Mouse (Mus musculus): ENCODE results near the gene Coq8a. TPM values are rescaled to one million over a fixed set of nuclear protein-coding genes. Genes with fewer than 3 reads are reported as not detected.

Coq8a gene
- polyA plus RNA-seq, 1 experiment: 37.6 TPM

DNA sequence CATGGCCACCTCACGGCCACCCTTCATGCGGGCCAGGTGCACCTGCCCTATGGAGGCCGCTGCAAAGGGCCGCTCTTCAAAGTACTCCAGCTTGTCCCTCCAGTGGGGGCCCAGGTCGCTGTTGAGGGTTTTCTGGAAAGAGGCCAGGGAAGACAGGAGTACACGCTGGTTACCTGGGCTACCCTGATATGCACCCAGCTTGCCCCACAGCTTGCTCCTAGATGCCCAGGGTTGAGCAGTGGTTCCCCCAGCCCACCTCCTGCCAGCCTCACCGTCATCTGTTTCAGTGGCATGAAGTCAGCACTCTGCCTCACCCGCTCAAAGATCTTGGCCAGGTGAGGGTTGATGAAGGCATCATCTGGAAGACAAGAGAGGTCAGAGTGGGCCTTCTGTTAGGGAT, 29.3 kb downstream of the Coq8a start:
- no peak for DNase-seq
- H3K4me1 ChIP-seq (ENCODE audit: control insufficient read depth, insufficient read depth, low read length): no peaks in the 10 kb centered on the region
- no peak overlapping the region for H3K4me3 ChIP-seq (replicated peaks; ENCODE audit: extremely low read depth, low read depth, low read length)
- TF ChIP-seq POLR2A (IDR thresholded peaks at IDR 0.05; ENCODE audit: borderline replicate concordance, extremely low read depth, low read depth, low read length) (no peak), CTCF (IDR thresholded peaks at IDR 0.05; ENCODE audit: insufficient read depth, low read length) (no peak)
- 85% methylated on average over 8 of the region's 8 CpGs for WGBS

DNA sequence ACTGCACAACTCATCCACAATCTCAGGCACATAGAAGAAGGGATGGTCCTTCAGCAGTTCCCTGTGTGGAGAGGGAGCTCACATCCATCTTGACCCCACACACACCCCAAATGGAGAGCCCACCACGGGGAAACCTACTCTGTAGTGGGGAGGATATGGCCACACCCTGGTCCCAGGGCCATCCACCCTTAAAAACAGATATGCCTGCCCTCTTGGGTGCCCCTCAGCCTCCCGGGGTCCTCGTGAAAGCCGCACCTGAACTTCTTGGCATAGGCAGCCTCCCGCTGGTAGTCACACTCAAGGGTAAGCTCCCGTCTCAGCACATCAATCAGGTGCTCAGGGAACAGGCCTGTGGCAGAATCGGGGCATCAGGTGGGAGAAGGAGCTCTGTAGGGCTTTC, 30.2 kb downstream of the Coq8a start:
- Histone ChIP-seq H3K4me3 (replicated peaks; ENCODE audit: extremely low read depth, low read depth, low read length) (no peak overlapping the region), H3K4me1 (ENCODE audit: control insufficient read depth, insufficient read depth, low read length) (no peaks in the 10 kb centered on the region)
- 85% methylated on average over 7 of the region's 7 CpGs for WGBS
- DNase-seq: no peak
- TF ChIP-seq POLR2A (IDR thresholded peaks at IDR 0.05; ENCODE audit: borderline replicate concordance, extremely low read depth, low read depth, low read length) (no peak), CTCF (IDR thresholded peaks at IDR 0.05; ENCODE audit: insufficient read depth, low read length) (no peak)

DNA sequence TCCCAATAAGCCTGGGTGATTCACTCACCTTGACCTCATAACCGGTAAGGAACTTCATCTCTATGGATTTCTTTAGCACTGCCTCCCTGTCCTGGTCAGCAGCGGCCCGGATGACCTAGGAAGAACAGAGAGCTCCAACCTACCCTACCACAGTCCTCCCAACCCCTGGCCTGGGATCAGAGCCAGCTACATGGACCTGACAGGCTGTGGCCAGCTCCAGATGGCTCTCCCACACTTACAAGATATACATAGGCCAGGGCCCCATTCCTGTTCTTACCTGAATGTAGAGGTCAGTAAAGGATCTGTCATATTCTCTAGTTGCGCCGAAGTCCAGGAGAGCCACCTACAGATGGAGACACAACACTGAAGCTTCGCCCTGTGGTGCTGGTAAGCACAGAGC, 31.1 kb downstream of the Coq8a start:
- no peak for DNase-seq
- 89% methylated on average over 6 of the region's 6 CpGs for WGBS
- TF ChIP-seq POLR2A (IDR thresholded peaks at IDR 0.05; ENCODE audit: borderline replicate concordance, extremely low read depth, low read depth, low read length) (no peak), CTCF (IDR thresholded peaks at IDR 0.05; ENCODE audit: insufficient read depth, low read length) (no peak)
- Histone ChIP-seq H3K4me1 (ENCODE audit: control insufficient read depth, insufficient read depth, low read length) (no peaks in the 10 kb centered on the region), H3K4me3 (replicated peaks; ENCODE audit: extremely low read depth, low read depth, low read length) (no peak overlapping the region)

DNA sequence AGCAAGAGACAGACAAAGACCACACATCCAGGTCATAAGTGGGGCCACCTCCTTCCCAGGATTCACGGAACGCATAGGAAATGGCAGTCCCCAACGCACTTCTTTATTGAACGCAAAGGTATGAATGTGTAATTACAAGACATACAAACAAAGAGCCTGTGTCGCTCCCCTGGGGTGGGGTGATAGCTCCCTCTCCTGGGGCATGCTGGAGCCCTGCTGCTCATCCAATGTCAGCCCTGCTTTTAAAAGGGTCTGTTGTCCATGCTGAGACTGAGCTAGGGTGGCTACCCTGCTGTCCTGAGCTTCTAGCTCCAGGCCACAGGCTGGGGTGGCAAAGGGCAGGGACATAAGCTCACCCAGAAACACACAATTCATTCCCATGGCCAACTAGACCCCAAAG, 32.9 kb downstream of the Coq8a start:
- Histone ChIP-seq H3K4me3 (replicated peaks; ENCODE audit: extremely low read depth, low read depth, low read length) (no peak overlapping the region), H3K4me1 (ENCODE audit: control insufficient read depth, insufficient read depth, low read length) (no peaks in the 10 kb centered on the region)
- 78% methylated on average over 5 of the region's 5 CpGs for WGBS
- no peak for DNase-seq
- TF ChIP-seq CTCF (IDR thresholded peaks at IDR 0.05; ENCODE audit: insufficient read depth, low read length): no peak
- no peak for TF ChIP-seq POLR2A (IDR thresholded peaks at IDR 0.05; ENCODE audit: borderline replicate concordance, extremely low read depth, low read depth, low read length)

DNA sequence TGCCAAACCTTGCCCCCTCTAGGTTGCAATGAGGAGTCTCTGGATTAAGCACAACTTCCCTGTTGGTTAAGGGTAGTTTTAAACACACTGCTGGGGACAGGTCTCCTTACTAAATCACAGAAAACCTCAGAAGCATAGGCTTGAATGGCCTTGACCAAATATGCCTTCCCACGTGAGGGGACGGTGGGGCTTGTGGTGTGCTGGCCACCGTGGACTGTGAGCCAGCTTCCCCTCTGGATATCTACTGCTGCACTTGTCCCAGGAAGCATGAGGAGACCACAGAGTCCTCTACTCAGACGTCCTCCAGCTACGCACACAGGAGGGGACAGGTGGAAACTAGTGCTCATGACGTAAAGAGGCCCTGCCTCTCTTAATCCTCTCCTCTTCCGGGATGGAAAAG, 36.4 kb downstream of the Coq8a start:
- Histone ChIP-seq H3K4me1 (ENCODE audit: control insufficient read depth, insufficient read depth, low read length) (no peaks in the 10 kb centered on the region), H3K4me3 (replicated peaks; ENCODE audit: extremely low read depth, low read depth, low read length) (no peak overlapping the region)
- 78% methylated on average over 7 of the region's 7 CpGs for WGBS
- TF ChIP-seq POLR2A (IDR thresholded peaks at IDR 0.05; ENCODE audit: borderline replicate concordance, extremely low read depth, low read depth, low read length) (no peak), CTCF (IDR thresholded peaks at IDR 0.05; ENCODE audit: insufficient read depth, low read length) (no peak)
- no peak for DNase-seq

DNA sequence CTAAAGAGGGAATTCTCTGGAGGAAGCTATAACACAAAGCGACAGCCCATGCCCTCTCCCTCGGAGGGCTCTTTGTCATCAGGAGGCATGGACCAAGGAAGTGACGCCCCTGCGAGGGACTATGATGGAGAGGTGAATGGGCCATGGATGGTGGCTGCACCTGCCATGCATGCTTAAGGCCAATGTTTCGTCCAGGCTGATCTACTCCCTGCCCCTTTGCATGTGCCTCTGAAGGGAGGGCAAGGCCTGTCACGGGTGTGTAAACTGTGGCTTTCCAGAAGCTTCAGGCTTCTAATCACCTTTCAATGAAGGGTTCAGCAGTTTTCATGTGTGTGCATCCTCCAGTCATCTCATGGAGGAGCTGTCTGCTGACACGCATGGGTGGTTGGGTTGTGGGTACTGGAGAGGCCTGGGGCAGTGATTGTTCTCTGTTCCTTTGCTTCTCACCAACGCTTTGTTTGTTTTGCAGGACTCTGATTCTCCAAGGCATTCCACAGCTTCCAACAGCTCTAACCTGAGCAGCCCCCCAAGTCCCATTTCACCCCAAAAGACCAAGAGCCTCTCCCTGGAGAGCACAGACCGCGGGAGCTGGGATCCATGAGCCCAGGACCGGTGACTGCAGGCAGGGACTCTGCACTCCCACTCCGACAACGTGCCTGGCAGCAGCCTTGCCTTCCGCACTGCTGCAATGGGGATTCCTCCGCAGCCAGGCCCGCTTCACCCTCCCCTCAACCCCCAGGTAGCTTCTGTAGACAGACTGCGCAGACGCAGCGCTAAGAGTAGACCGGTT, 37.6 kb downstream of the Coq8a start:
- TF ChIP-seq CTCF (IDR thresholded peaks at IDR 0.05; ENCODE audit: insufficient read depth, low read length) (no peak), POLR2A (IDR thresholded peaks at IDR 0.05; ENCODE audit: borderline replicate concordance, extremely low read depth, low read depth, low read length) (no peak)
- Histone ChIP-seq H3K4me1 (ENCODE audit: control insufficient read depth, insufficient read depth, low read length) (no peaks in the 10 kb centered on the region), H3K4me3 (replicated peaks; ENCODE audit: extremely low read depth, low read depth, low read length) (no peak overlapping the region)
- WGBS: 86% methylated on average over 20 of the region's 20 CpGs
- no peak for DNase-seq

DNA sequence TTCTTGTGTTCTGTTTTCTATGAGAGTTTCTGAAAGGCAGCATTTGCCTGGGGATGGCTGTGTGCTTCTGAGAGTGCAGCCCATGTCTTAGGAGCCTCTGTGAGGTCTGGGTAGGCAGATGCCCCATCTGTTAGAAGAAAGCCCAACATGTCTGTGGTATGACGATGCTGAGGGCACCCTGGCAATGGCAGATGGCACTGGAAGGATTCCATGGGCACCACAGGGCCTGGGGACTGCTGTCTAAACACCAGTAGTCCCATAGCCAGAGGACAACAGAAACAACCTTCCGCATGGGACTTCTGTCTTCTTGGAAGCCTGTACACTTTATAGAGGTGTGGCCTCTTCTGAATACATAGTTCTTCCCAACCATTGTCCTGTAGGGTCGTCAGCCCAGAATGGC, 38.2 kb downstream of the Coq8a start:
- DNase-seq: no peak
- no peak overlapping the region for H3K4me3 ChIP-seq (replicated peaks; ENCODE audit: extremely low read depth, low read depth, low read length)
- TF ChIP-seq CTCF (IDR thresholded peaks at IDR 0.05; ENCODE audit: insufficient read depth, low read length): no peak
- TF ChIP-seq POLR2A (IDR thresholded peaks at IDR 0.05; ENCODE audit: borderline replicate concordance, extremely low read depth, low read depth, low read length): no peak
- 83% methylated on average over 3 of the region's 3 CpGs for WGBS
- no peaks in the 10 kb centered on the region for H3K4me1 ChIP-seq (ENCODE audit: control insufficient read depth, insufficient read depth, low read length)

DNA sequence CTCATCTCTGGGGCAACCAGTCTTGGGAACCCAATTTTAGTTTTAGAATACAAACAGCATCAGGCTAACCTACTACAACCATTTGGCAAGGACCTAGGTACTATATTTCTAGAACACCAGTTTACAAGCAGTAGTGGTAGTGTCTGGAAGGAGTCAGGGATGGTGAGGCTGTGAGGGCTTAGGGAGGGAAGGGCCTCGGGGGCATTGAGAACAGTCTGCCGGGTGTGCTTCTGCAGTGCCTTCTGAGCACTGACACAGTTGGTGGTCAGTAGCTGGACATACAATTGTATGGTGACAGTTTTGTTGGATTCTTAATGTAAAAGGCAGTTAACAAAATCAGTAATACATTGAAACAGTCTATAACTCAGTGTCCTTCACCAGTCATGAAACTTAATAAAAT, 38.9 kb downstream of the Coq8a start:
- no peak for TF ChIP-seq POLR2A (IDR thresholded peaks at IDR 0.05; ENCODE audit: borderline replicate concordance, extremely low read depth, low read depth, low read length)
- TF ChIP-seq CTCF (IDR thresholded peaks at IDR 0.05; ENCODE audit: insufficient read depth, low read length): no peak
- Histone ChIP-seq H3K4me3 (replicated peaks; ENCODE audit: extremely low read depth, low read depth, low read length) (no peak overlapping the region), H3K4me1 (ENCODE audit: control insufficient read depth, insufficient read depth, low read length) (no peaks in the 10 kb centered on the region)
- no peak for DNase-seq
- 77% methylated on average over 2 of the region's 2 CpGs for WGBS

DNA sequence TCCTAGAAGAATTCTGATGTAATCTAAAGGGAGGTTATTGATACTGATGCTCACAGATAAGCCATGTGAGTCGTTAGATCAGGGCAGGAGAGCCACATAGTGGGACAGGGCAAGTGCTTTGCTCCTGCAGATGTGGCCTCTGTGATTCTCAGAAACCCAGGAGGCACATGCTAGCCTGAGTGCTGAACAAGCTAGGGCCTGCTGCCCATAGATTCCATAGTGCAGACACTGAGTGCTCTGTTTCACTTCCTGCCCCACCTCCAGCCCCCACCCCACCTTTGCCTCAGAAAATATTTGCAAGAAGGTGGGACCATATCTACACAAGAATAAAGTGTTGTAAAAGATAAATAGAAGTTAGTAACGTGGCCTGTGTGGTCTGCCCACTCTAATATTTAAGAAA, 40.8 kb downstream of the Coq8a start:
- Histone ChIP-seq H3K4me3 (replicated peaks; ENCODE audit: extremely low read depth, low read depth, low read length) (no peak overlapping the region), H3K4me1 (ENCODE audit: control insufficient read depth, insufficient read depth, low read length) (no peaks in the 10 kb centered on the region; the same call in 1 of the 2 replicates)
- TF ChIP-seq CTCF (IDR thresholded peaks at IDR 0.05; ENCODE audit: insufficient read depth, low read length): no peak
- no peak for TF ChIP-seq POLR2A (IDR thresholded peaks at IDR 0.05; ENCODE audit: borderline replicate concordance, extremely low read depth, low read depth, low read length)
- 57% methylated on average over 2 of the region's 2 CpGs for WGBS
- no peak for DNase-seq

DNA sequence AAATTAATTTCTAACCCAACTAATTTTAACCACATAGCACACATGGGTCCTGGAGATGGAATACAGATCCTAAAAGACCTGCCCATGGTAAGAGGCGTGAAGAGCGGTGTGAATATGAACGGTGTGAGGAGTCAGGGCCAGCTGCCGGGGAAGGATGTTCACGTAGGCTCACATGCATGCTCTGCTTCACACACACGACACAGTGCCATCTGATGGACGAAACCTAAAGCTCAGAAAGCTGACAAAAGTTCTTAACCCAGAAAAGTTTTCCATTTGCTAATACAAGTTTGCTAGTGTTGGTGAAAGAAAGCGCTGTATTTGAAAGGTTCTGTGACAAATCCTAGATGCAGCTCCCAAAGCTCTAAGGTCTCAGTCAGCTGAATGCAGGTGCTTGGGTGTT, 48.2 kb downstream of the Coq8a start:
- Histone ChIP-seq H3K4me3 (replicated peaks; ENCODE audit: extremely low read depth, low read depth, low read length) (no peak overlapping the region), H3K4me1 (ENCODE audit: control insufficient read depth, insufficient read depth, low read length) (no peaks in the 10 kb centered on the region; the same call in 1 of the 2 replicates)
- 78% methylated on average over 8 of the region's 8 CpGs for WGBS
- no peak for DNase-seq
- TF ChIP-seq CTCF (IDR thresholded peaks at IDR 0.05; ENCODE audit: insufficient read depth, low read length) (no peak), POLR2A (IDR thresholded peaks at IDR 0.05; ENCODE audit: borderline replicate concordance, extremely low read depth, low read depth, low read length) (no peak)

Measured in lung, adult 2 months (tissue).